Mouse (Mus musculus) embryonic facial prominence, embryonic 15.5 days (tissue): ENCODE results near the gene Chchd3. TPM values are rescaled to one million over a fixed set of nuclear protein-coding genes. Genes with fewer than 3 reads are reported as not detected.

Experiments used
- ATAC-seq: fragments of 200-750 bp; cut with Nextera tagmentation; 2 replicates; pipeline ENCODE4 v1.8.0; 2017; ENCODE audit warnings: low read depth, moderate TSS enrichment; ENCODE audit not compliant: insufficient number of reproducible peaks, low FRiP score, low TSS enrichment
- H3K27ac ChIP-seq: fragments of 300-500 bp; sonication (generic); replicated peaks from 2 replicates; pipeline ENCODE4 v1.5.1; 2015; ENCODE audit warnings: mild to moderate bottlenecking, inconsistent platforms
- H3K27me3 ChIP-seq: fragments of 300-500 bp; sonication (generic); 2 replicates; pipeline ENCODE4 v1.6.1; 2015; ENCODE audit warnings: inconsistent platforms
- H3K36me3 ChIP-seq: fragments of 300-500 bp; sonication (generic); 2 replicates; pipeline ENCODE4 v1.6.1; 2015; ENCODE audit warnings: mild to moderate bottlenecking, inconsistent platforms
- H3K4me1 ChIP-seq: fragments of 300-500 bp; sonication (generic); 2 replicates; pipeline ENCODE4 v1.6.1; 2015; ENCODE audit warnings: inconsistent platforms
- H3K4me2 ChIP-seq: fragments of 300-500 bp; sonication (generic); replicated peaks from 2 replicates; pipeline ENCODE4 v1.6.1; 2015; ENCODE audit warnings: mild to moderate bottlenecking, inconsistent platforms
- H3K4me3 ChIP-seq: fragments of 300-500 bp; sonication (generic); replicated peaks from 2 replicates; pipeline ENCODE4 v1.5.1; 2015; ENCODE audit warnings: mild to moderate bottlenecking, inconsistent platforms
- H3K9ac ChIP-seq: fragments of 300-500 bp; sonication (generic); 2 replicates; pipeline ENCODE4 v1.6.1; 2015; ENCODE audit warnings: inconsistent platforms
- H3K9me3 ChIP-seq: fragments of 300-500 bp; sonication (generic); replicated peaks from 2 replicates; pipeline ENCODE4 v1.6.1; 2016; ENCODE audit warnings: inconsistent platforms
- WGBS: fragments of 180-500 bp; shearing (Covaris S2); methylation state at CpG from one replicate; pipeline ENCODE4 v1.1.7; 2015; 5-methylcytosine and 5-hydroxymethylcytosine counted together
- polyA plus RNA-seq: library from polyadenylated mRNA; unstranded; fragments of >200 nt; fragmentation: Nextera tagmentation; extraction: Ambion mirVana; gene quantifications from 2 replicates; pipeline ENCODE4 v1.2.1, GENCODE M21; 2015

The Chchd3 gene
- polyA plus RNA-seq, 1 experiment from 2014 or later, result 93.9 TPM

DNA sequence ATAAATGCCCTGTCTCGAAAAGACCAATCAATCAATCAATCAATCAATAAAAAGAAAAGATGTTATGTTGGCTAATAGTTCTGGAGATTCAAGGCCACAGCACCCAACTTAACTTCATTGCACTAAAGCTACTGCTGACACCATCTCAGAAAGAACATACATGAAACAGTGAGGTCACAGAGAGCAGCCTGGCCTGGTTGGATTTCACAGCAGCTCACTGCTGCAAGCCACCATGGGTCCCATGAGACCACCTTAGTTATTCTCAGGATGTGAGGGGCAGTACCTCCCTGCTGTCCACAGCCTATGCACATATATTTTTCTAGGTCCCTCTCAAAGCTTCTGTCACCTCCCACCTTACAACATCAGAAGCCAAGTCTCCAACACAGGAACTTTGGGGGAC lies 57.1 kb downstream of the Chchd3 start:
- no peaks in the 10 kb centered on the region for H3K9me3 ChIP-seq
- H3K27ac ChIP-seq, result no peak overlapping the region
- 0 out of 2 replicates have a peak, but pooled peaks cover 3% of the 10 kb centered on the region for H3K4me1 ChIP-seq
- no peaks in the 10 kb centered on the region for H3K36me3 ChIP-seq
- ATAC-seq, result no peak
- H3K9ac ChIP-seq, result no peak overlapping the region
- no peak overlapping the region for H3K4me3 ChIP-seq
- H3K4me2 ChIP-seq, result no peak overlapping the region
- no peaks in the 10 kb centered on the region for H3K27me3 ChIP-seq
- WGBS, result 77% methylated on average over 1 of the region's 1 CpGs

- Histone ChIP-seq H3K36me3 (no peaks in the 10 kb centered on the region), H3K4me3 (no peak overlapping the region), H3K27ac (no peak overlapping the region), H3K9ac (no peak overlapping the region), H3K9me3 (no peaks in the 10 kb centered on the region), H3K4me1 (peaks cover 5% of the 10 kb centered on the region; the same call in 1 of the 2 replicates), H3K27me3 (no peaks in the 10 kb centered on the region), H3K4me2 (no peak overlapping the region)
- WGBS, result 90% methylated on average over 15 of the region's 15 CpGs
- no peak for ATAC-seq
These were observed 58.8 kb downstream of the Chchd3 start for GRCm38 (mm10) chr6:33001271-33001670.

- H3K4me3 ChIP-seq, result no peak overlapping the region
- no peak for ATAC-seq
- 0 out of 2 replicates have a peak overlapping the region, but pooled peaks have one; percentile 8 for H3K27ac ChIP-seq
- H3K27me3 ChIP-seq, result no peaks in the 10 kb centered on the region
- H3K4me1 ChIP-seq, result peaks cover 2% of the 10 kb centered on the region; the same call in 1 of the 2 replicates
- 93% methylated on average over 1 of the region's 1 CpGs for WGBS
- no peak overlapping the region for H3K4me2 ChIP-seq
- no peaks in the 10 kb centered on the region for H3K36me3 ChIP-seq
- H3K9ac ChIP-seq, result no peak overlapping the region
- H3K9me3 ChIP-seq, result no peaks in the 10 kb centered on the region
These were observed 63.5 kb downstream of the Chchd3 start for GRCm38 (mm10) chr6:32996597-32996996.

DNA sequence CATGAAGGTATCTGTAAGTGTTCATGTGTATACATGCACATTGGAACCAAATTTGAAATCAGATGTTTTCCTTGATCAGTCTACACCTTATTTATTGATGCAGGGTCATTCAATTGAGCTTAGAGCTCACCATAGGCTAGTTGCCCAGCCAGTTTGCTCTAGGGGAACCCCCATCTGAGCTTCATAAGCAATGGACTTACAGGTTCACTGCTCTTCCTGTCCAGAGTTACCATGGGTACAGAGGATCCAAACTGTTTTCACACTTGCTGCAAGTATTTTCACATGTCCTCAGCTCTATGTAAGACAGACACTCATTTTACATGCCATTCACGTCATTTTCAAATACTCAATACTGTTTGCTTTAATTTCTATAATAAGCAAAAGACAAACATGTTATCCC lies 66.2 kb downstream of the Chchd3 start:
- ATAC-seq, result no peak
- Histone ChIP-seq H3K9ac (no peak overlapping the region), H3K4me3 (no peak overlapping the region), H3K4me1 (peaks cover 2% of the 10 kb centered on the region; the same call in 1 of the 2 replicates), H3K27me3 (no peaks in the 10 kb centered on the region), H3K36me3 (no peaks in the 10 kb centered on the region), H3K4me2 (no peak overlapping the region), H3K9me3 (no peaks in the 10 kb centered on the region), H3K27ac (no peak overlapping the region)
- WGBS, result 90% methylated on average over 1 of the region's 1 CpGs

DNA sequence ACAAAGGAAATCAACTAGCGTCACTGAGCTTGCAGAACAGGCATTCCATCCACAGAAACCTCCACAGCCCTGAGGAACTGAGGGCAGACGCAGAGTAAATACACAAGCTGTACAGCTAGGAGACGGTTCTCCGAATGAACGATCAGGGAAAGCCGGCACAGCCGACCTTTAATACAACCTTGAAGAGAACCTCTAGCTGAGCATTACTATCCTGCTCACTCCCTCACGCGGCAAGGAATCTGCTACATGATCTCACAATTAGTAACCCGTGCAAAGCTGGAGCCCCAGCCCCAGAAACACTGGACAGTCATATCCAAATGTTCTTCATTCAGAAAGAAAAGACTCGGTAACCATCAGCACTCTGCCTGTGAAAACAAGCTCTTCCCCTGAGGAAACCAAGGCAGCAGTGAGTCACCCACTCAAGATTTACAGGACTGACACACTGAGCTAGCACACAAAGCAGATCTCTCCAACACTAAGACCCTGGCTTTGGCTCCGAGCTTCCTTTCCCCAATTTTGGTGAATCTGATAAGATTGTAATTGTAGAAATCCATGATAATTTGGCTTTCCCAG lies 69.9 kb downstream of the Chchd3 start:
- Histone ChIP-seq H3K4me2 (no peak overlapping the region), H3K4me3 (no peak overlapping the region), H3K9me3 (no peaks in the 10 kb centered on the region), H3K4me1 (no peaks in the 10 kb centered on the region), H3K27ac (no peak overlapping the region), H3K27me3 (no peaks in the 10 kb centered on the region), H3K9ac (no peak overlapping the region), H3K36me3 (no peaks in the 10 kb centered on the region)
- ATAC-seq, result no peak
- WGBS, result 72% methylated on average over 12 of the region's 12 CpGs

- Histone ChIP-seq H3K4me3 (no peak overlapping the region), H3K9me3 (no peaks in the 10 kb centered on the region), H3K4me2 (no peak overlapping the region), H3K4me1 (no peaks in the 10 kb centered on the region), H3K9ac (no peak overlapping the region), H3K27me3 (no peaks in the 10 kb centered on the region), H3K36me3 (no peaks in the 10 kb centered on the region), H3K27ac (no peak overlapping the region)
- ATAC-seq, result no peak
- 94% methylated on average over 8 of the region's 8 CpGs for whole genome bisulfite sequencing
These were observed 71.5 kb downstream of the Chchd3 start for GRCm38 (mm10) chr6:32988561-32988960.

DNA sequence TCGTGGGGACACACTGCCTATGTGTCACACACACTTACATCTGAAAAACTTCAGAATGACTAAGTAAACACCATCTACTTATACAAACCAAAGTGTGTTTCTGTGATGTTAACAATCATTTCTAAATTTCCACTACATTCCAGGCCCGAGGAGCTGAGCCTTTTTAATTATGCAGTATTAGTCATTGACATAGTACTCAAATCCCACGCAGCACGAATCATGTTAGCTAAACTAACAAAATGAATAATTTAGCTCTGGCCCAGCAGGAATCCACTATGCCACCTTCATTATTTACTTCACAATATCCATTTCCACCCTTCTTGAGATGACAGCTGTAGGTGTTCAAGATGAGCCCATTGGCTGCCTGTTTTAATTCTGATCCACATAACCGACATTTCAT lies 76.2 kb downstream of the Chchd3 start:
- H3K4me2 ChIP-seq, result no peak overlapping the region
- no peak overlapping the region for H3K9ac ChIP-seq
- no peak overlapping the region for H3K4me3 ChIP-seq
- H3K36me3 ChIP-seq, result no peaks in the 10 kb centered on the region
- ATAC-seq, result no peak
- H3K27ac ChIP-seq, result no peak overlapping the region
- WGBS, result 71% methylated on average over 5 of the region's 5 CpGs
- no peaks in the 10 kb centered on the region for H3K9me3 ChIP-seq
- no peaks in the 10 kb centered on the region for H3K27me3 ChIP-seq
- no peaks in the 10 kb centered on the region for H3K4me1 ChIP-seq

- WGBS, result 76% methylated on average over 11 of the region's 11 CpGs
- H3K9ac ChIP-seq, result no peak overlapping the region
- ATAC-seq, result no peak
These were observed 78.8 kb downstream of the Chchd3 start for GRCm38 (mm10) chr6:32981253-32981652.

DNA sequence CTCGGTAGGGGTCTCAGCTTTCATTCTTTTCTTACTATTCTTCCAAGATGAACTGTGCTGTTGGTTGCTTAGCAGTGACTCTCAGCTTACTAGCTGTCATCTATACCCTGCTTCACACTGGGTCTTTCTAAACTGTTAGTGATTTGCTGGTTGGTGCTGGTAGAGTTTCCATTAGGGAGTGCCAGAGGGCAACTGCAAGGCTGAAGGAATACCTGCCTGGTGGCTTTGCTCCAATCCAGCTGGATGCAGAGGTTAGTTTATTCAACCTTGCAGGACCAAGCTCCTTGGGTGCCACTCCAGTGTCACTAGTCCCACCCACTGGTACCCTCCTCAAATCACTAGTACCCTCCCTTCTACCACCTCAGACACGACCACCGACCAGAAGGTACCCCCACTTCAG lies 81.2 kb downstream of the Chchd3 start:
- no peaks in the 10 kb centered on the region for H3K9me3 ChIP-seq
- H3K4me1 ChIP-seq, result no peaks in the 10 kb centered on the region
- H3K4me2 ChIP-seq, result no peak overlapping the region
- no peak overlapping the region for H3K9ac ChIP-seq
- no peak overlapping the region for H3K4me3 ChIP-seq
- 97% methylated on average over 3 of the region's 3 CpGs for WGBS
- no peaks in the 10 kb centered on the region for H3K36me3 ChIP-seq
- H3K27me3 ChIP-seq, result no peaks in the 10 kb centered on the region
- no peak overlapping the region for H3K27ac ChIP-seq
- ATAC-seq, result no peak

More at GRCm38 (mm10) chr6:32981253-32981652, 78.8 kb downstream of the Chchd3 start:
- H3K27ac ChIP-seq, result no peak overlapping the region
- no peak overlapping the region for H3K4me2 ChIP-seq
- no peaks in the 10 kb centered on the region for H3K4me1 ChIP-seq
- H3K27me3 ChIP-seq, result no peaks in the 10 kb centered on the region
- no peak overlapping the region for H3K4me3 ChIP-seq
- H3K9me3 ChIP-seq, result no peaks in the 10 kb centered on the region
- no peaks in the 10 kb centered on the region for H3K36me3 ChIP-seq

- Histone ChIP-seq H3K9ac (no peak overlapping the region), H3K27ac (no peak overlapping the region), H3K4me3 (no peak overlapping the region), H3K4me1 (no peaks in the 10 kb centered on the region), H3K9me3 (no peaks in the 10 kb centered on the region), H3K36me3 (no peaks in the 10 kb centered on the region), H3K27me3 (no peaks in the 10 kb centered on the region), H3K4me2 (no peak overlapping the region)
- ATAC-seq, result no peak
These were observed 88.1 kb downstream of the Chchd3 start for GRCm38 (mm10) chr6:32971926-32972325.

GRCm38 (mm10) chr6:32968971-32969370 lies 91.1 kb downstream of the Chchd3 start:
- 59% methylated on average over 2 of the region's 2 CpGs for WGBS
- H3K4me2 ChIP-seq, result no peak overlapping the region
- H3K9me3 ChIP-seq, result no peaks in the 10 kb centered on the region
- H3K4me3 ChIP-seq, result no peak overlapping the region
- no peaks in the 10 kb centered on the region for H3K4me1 ChIP-seq
- H3K27me3 ChIP-seq, result no peaks in the 10 kb centered on the region
- H3K27ac ChIP-seq, result no peak overlapping the region
- H3K36me3 ChIP-seq, result no peaks in the 10 kb centered on the region
- ATAC-seq, result no peak
- no peak overlapping the region for H3K9ac ChIP-seq

GRCm38 (mm10) chr6:32962048-32962447 lies 98.0 kb downstream of the Chchd3 start:
- Histone ChIP-seq H3K4me3 (no peak overlapping the region), H3K9me3 (no peaks in the 10 kb centered on the region), H3K27me3 (no peaks in the 10 kb centered on the region), H3K4me2 (no peak overlapping the region), H3K4me1 (no peaks in the 10 kb centered on the region), H3K9ac (no peak overlapping the region), H3K27ac (no peak overlapping the region), H3K36me3 (no peaks in the 10 kb centered on the region)
- 44% methylated on average over 3 of the region's 3 CpGs for WGBS
- ATAC-seq, result no peak
